Mouse (Mus musculus) neural tube, embryonic 11.5 days (tissue): Measurements from ENCODE around the gene Tyk2. TPM values are rescaled to one million over a fixed set of nuclear protein-coding genes. Genes with fewer than 3 reads are reported as not detected.

Experiments used
- ATAC-seq: fragments of 200-750 bp; cut with Nextera tagmentation; 2 replicates; pipeline ENCODE4 v1.8.0; 2017; ENCODE audit warnings: moderate number of reproducible peaks, mild to moderate bottlenecking, moderate TSS enrichment, moderate library complexity; ENCODE audit not compliant: insufficient read depth, low FRiP score, low TSS enrichment
- DNase-seq: peaks from one replicate; pipeline ENCODE4 v3.0.0-alpha.2; 2015; ENCODE audit warnings: low spot score
- H3K27ac ChIP-seq: fragments of 300-500 bp; sonication (generic); 2 replicates; pipeline ENCODE4 v1.5.1; 2014; ENCODE audit warnings: low read depth, mild to moderate bottlenecking, low read length
- H3K27me3 ChIP-seq: fragments of 300-500 bp; sonication (generic); 2 replicates; pipeline ENCODE4 v1.6.1; 2014; ENCODE audit warnings: mild to moderate bottlenecking, low read length, mixed read lengths; ENCODE audit not compliant: control insufficient read depth, insufficient read depth
- H3K36me3 ChIP-seq: fragments of 300-500 bp; sonication (generic); 2 replicates; pipeline ENCODE4 v1.6.1; 2014; ENCODE audit warnings: mild to moderate bottlenecking, low read length, moderate library complexity, mixed read lengths; ENCODE audit not compliant: control insufficient read depth, insufficient read depth
- H3K4me1 ChIP-seq: fragments of 300-500 bp; sonication (generic); 2 replicates; pipeline ENCODE4 v1.6.1; 2014; ENCODE audit warnings: low read length, mixed read lengths; ENCODE audit not compliant: control insufficient read depth, insufficient read depth
- H3K4me2 ChIP-seq: fragments of 300-500 bp; sonication (generic); 2 replicates; pipeline ENCODE4 v1.6.1; 2014; ENCODE audit warnings: low read depth, mild to moderate bottlenecking, moderate library complexity
- H3K4me3 ChIP-seq: fragments of 300-500 bp; sonication (generic); 2 replicates; pipeline ENCODE4 v1.5.1; 2014; ENCODE audit warnings: low read depth, low read length
- H3K9ac ChIP-seq: fragments of 300-500 bp; sonication (generic); 2 replicates; pipeline ENCODE4 v1.6.1; 2014; ENCODE audit warnings: mild to moderate bottlenecking, low read length
- H3K9me3 ChIP-seq: fragments of 300-500 bp; sonication (generic); 2 replicates; pipeline ENCODE4 v1.6.1; 2016; ENCODE audit warnings: low read length; ENCODE audit not compliant: control insufficient read depth
- WGBS: fragments of 180-500 bp; shearing (Covaris S2); extraction: QIAGEN DNeasy Blood & Tissue Kit; methylation state at CpG from one replicate; pipeline ENCODE4 v1.1.7; 2014; 5-methylcytosine and 5-hydroxymethylcytosine counted together
- polyA plus RNA-seq: library from polyadenylated mRNA; unstranded; fragments of >200 nt; fragmentation: Nextera tagmentation; extraction: Ambion mirVana; gene quantifications from 2 replicates; pipeline ENCODE4 v1.2.1, GENCODE M21; 2014

Tyk2 gene
- polyA plus RNA-seq, result 8.6 and 9.2 TPM in 2 replicates

- DNase-seq, result peak; percentile 94
- H3K27ac ChIP-seq, result 0 out of 2 replicates have a peak within 1 kb of the TSS, but pooled peaks have one; percentile 1
- no peaks in the 10 kb centered on the region for H3K27me3 ChIP-seq
- peak; percentile 98 for ATAC-seq
- H3K36me3 ChIP-seq, result no peaks in the 10 kb centered on the region
- H3K4me1 ChIP-seq, result 0 out of 2 replicates have a peak, but pooled peaks cover 2% of the 10 kb centered on the region
- H3K9ac ChIP-seq, result peak within 1 kb of the TSS; percentile 59
- peak within 1 kb of the TSS; percentile 53 for H3K4me3 ChIP-seq
- H3K9me3 ChIP-seq, result no peaks in the 10 kb centered on the region
- WGBS, result 6% methylated on average over 37 of the region's 37 CpGs
- H3K4me2 ChIP-seq, result peak within 1 kb of the TSS; percentile 66
These were observed at the start of gene Tyk2 for GRCm38 (mm10) chr9:21131059-21131956. Gene Tyk2, minus strand, starts transcription at chr9:21131243.

GRCm38 (mm10) chr9:21180841-21181240 lies 49.8 kb upstream of the Tyk2 start:
- Histone ChIP-seq H3K4me1 (no peaks in the 10 kb centered on the region), H3K4me3 (no peak overlapping the region), H3K36me3 (no peaks in the 10 kb centered on the region), H3K9me3 (no peaks in the 10 kb centered on the region), H3K9ac (no peak overlapping the region), H3K27ac (no peak overlapping the region), H3K27me3 (peaks cover 20% of the 10 kb centered on the region), H3K4me2 (no peak overlapping the region)
- DNase-seq, result no peak
- WGBS, result 70% methylated on average over 1 of the region's 1 CpGs
- ATAC-seq, result no peak

DNA sequence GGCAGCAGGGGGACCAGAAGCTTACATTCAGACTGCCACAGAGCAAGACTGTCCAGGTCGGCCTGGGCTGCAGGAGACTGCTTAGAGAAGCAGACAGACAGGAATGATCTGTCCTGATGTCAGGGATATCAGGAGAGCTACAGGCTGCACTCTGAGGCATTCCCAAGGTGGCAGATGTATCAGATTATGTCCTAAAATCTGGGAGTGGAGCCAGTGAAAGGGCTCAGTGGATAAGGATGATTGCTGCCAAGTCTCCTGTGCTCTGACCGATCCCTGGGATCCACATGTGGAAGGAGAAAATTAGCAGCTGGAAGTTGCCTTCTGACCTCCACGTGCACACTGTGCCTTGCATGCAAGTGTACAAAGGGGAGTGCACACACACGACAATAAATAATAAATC lies 49.4 kb upstream of the Tyk2 start:
- DNase-seq (no peak), ATAC-seq (no peak)
- H3K4me1 ChIP-seq, result no peaks in the 10 kb centered on the region
- no peaks in the 10 kb centered on the region for H3K9me3 ChIP-seq
- no peak overlapping the region for H3K4me2 ChIP-seq
- H3K27me3 ChIP-seq, result peaks cover 20% of the 10 kb centered on the region
- no peaks in the 10 kb centered on the region for H3K36me3 ChIP-seq
- 64% methylated on average over 4 of the region's 4 CpGs for WGBS
- H3K4me3 ChIP-seq, result no peak overlapping the region
- no peak overlapping the region for H3K9ac ChIP-seq
- no peak overlapping the region for H3K27ac ChIP-seq

- Histone ChIP-seq H3K27me3 (no peaks in the 10 kb centered on the region), H3K36me3 (no peaks in the 10 kb centered on the region), H3K27ac (no peak overlapping the region), H3K9ac (no peak overlapping the region), H3K4me2 (no peak overlapping the region), H3K9me3 (no peaks in the 10 kb centered on the region), H3K4me3 (no peak overlapping the region), H3K4me1 (peaks cover 6% of the 10 kb centered on the region; the same call in 1 of the 2 replicates)
- ATAC-seq, result no peak
- 83% methylated on average over 6 of the region's 6 CpGs for WGBS
- no peak for DNase-seq
These were observed 41.3 kb upstream of the Tyk2 start for GRCm38 (mm10) chr9:21172364-21172763.

DNA sequence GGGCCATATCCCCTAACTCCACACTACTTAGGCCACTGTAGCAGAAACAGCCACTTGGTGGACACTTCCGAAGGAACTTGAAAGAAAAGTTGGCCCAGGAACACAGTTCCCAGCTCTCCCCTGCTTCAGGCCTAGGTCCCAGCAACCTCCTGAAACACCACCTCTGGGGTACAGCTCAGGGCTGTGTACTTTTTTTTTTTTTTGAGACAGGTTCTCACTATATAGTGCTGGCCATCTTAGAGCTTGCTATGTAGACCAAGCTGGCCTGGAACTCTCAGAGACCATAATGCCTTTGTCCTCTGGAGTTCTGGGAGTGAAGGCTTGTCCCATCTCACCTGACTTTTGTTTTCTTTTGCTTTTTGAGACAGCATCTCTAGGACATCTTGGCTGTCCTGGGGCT lies 38.1 kb upstream of the Tyk2 start:
- no peak overlapping the region for H3K27ac ChIP-seq
- H3K27me3 ChIP-seq, result peaks cover 30% of the 10 kb centered on the region
- ATAC-seq (0 out of 2 replicates have a peak, but pooled peaks have one; percentile 7), DNase-seq (no peak)
- H3K9me3 ChIP-seq, result no peaks in the 10 kb centered on the region
- no peak overlapping the region for H3K4me2 ChIP-seq
- peaks cover 12% of the 10 kb centered on the region for H3K4me1 ChIP-seq
- 33% methylated on average over 1 of the region's 1 CpGs for WGBS
- no peak overlapping the region for H3K4me3 ChIP-seq
- no peaks in the 10 kb centered on the region for H3K36me3 ChIP-seq
- H3K9ac ChIP-seq, result no peak overlapping the region

DNA sequence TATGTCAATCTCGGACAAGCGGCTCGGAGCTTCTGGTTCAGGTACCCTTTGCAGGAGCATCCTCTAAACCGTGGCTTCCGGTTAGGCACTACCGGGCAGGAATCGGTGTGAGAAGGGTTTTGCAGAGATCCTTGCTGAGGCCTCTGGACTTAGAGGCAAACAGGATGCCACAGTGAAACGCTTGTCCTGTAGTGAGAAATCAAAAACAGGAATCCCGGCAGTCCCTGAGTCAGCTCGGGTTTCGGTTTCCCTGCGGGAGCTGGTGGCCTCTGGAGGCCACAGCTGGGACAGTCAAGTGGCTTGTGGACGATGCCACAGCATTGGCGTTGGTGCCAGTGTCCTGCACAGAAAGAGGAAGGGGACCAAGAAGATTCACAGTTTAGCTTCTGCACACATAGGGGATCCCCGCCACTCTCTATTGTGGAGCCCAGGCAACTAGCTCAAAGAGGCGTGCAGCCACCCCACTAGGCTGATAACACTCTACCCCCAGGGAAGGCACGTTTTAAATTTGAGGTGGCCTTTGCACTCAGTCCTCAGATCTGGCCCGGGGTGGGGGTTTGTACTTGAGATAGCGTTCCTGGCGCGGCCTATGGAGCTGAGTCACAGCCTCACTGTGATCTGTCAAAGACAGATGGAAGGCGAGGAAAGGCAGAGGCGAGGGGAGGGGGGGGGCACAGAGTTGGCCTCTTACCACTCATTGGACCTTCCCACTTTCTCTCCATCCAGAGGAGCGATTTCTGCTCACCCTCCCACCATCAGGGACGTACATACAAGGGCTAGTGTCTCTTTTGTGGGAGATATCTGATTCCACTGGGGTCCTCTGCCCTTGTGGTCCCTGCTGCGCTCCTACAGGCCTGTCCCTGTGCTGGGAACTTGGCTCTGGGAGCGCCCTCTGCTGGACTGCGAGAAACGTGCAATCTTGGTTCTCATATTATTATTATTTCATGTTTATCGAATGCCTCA lies 37.4 kb upstream of the Tyk2 start:
- no peak overlapping the region; the same call in 1 of the 2 replicates for H3K4me3 ChIP-seq
- WGBS, result 8% methylated on average over 30 of the region's 30 CpGs
- H3K27me3 ChIP-seq, result peaks cover 37% of the 10 kb centered on the region
- no peak overlapping the region for H3K27ac ChIP-seq
- H3K4me1 ChIP-seq, result peaks cover 12% of the 10 kb centered on the region
- ATAC-seq (0 out of 2 replicates have a peak, but pooled peaks have one; percentile 52), DNase-seq (peak; percentile 80)
- H3K4me2 ChIP-seq, result peak overlapping the region; percentile 35
- peak overlapping the region; percentile 26; the same call in 1 of the 2 replicates for H3K9ac ChIP-seq
- H3K9me3 ChIP-seq, result no peaks in the 10 kb centered on the region
- H3K36me3 ChIP-seq, result no peaks in the 10 kb centered on the region

DNA sequence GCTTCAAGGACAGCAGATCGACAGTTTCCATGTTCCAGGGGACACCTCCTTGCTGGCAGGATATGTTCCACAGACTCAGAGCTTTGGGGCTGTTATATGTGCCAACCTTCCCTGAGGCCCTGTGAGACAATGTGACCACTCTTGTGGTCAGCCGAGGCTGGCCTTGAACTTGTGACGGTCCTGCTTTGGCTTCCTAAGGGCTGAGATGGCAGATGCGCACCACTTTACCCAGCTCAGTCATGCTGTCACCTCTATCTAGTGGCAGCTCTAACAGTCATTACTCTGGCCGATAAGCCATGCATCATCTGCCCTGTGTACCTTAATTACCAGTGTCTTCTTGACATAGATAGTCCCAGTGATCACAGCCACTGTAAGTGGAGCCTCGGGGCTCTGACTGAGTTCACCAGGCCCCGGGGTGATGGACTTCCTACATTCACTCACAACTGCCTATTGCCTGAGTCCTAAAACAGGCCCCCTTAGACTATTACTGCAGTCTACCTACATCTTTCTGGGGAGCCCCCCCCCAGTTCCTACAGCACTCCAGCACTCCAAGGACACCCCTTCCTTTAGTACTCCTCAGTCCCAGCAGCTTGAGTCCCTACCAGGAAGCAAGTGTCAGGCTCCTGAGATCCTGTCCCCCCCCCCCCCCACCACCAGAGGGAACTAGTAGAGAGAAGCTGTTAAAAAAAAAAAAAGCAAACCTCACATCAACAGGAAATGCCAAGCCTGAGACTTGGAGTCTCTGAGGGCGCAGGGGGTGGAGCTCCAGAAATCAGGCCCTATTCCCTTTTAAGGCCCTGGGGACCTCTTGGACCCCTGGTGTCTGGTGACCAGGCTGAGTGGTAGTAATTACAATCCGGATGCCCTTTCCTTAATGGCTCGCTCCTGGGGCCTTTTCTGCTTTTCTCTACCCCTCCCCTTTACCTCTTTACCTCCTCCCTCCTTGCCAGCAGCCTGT lies 36.4 kb upstream of the Tyk2 start:
- 56% methylated on average over 10 of the region's 10 CpGs for WGBS
- DNase-seq (peak; percentile 35), ATAC-seq (no peak)
- H3K4me3 ChIP-seq, result no peak overlapping the region
- H3K9me3 ChIP-seq, result no peaks in the 10 kb centered on the region
- no peak overlapping the region for H3K27ac ChIP-seq
- peak overlapping the region; percentile 26; the same call in 1 of the 2 replicates for H3K9ac ChIP-seq
- peaks cover 12% of the 10 kb centered on the region for H3K4me1 ChIP-seq
- H3K4me2 ChIP-seq, result peak overlapping the region; percentile 35
- H3K36me3 ChIP-seq, result no peaks in the 10 kb centered on the region
- H3K27me3 ChIP-seq, result peaks cover 45% of the 10 kb centered on the region
